Mouse (Mus musculus): ENCODE results near the gene Fbxo34.

- TF ChIP-seq CTCF (conservative IDR thresholded peaks at IDR 0.05; ENCODE audit: low read length): no peak
- no peak for TF ChIP-seq NANOG (IDR thresholded peaks at IDR 0.05; ENCODE audit: borderline replicate concordance, low read length)
Measured at GRCm38 (mm10) chr14:47419034-47419625, 31.1 kb upstream of the Fbxo34 start.
